Mouse (Mus musculus) activated CD4-positive, CD25-positive, alpha-beta regulatory T cell, adult 4 months (primary cell): ENCODE data around the gene 1110065P20Rik. TPM values are rescaled to one million over a fixed set of nuclear protein-coding genes. Genes with fewer than 3 reads are reported as not detected.
A peak's percentile ranks its signal among the peaks of the same experiment; 100 is the strongest.

ENCODE experiments used
- ATAC-seq: one replicate; pipeline ENCODE4 v1.8.0; 2017
- polyA plus RNA-seq, 2 experiments: library from polyadenylated mRNA; unstranded; fragments of 100-300 nt; shearing (Covaris generic); gene quantifications; one replicate each; pipeline ENCODE4 v1.2.1; 2017

Gene 1110065P20Rik
- polyA plus RNA-seq, 2 experiments from 2014 or later = 3.9 to 8.0 TPM

DNA sequence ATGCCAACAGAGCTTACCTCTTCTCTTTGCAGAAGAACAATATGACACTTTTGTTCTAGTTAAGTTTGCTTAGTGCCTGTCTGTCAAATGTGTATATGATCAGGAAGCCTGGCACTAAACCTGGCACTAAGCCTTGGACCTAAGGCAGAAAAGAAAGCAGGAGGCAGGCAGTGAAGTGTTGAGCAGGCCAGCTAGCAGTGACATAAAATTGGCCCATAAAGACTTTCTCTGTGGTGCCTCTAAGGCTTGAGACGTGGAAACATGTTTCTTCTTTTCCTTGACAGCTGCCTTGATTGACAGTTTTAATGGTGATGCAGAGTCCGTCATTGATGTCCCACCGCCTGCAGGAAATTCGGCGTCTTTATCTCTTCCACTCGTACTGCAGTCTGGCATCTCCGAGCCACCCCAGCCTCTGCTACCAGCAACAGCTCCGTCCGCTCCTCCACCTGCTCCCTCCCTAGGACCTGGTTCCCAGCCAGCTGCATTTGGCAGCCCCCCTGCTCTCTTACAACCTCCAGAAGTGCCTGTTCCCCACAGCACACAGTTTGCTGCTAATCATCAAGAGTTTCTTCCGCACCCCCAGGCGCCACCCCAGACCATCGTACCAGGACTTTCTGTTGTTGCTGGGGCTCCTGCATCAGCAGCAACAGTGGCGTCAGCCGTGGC, 12.8 kb downstream of the 1110065P20Rik start:
- ATAC-seq = no peak

DNA sequence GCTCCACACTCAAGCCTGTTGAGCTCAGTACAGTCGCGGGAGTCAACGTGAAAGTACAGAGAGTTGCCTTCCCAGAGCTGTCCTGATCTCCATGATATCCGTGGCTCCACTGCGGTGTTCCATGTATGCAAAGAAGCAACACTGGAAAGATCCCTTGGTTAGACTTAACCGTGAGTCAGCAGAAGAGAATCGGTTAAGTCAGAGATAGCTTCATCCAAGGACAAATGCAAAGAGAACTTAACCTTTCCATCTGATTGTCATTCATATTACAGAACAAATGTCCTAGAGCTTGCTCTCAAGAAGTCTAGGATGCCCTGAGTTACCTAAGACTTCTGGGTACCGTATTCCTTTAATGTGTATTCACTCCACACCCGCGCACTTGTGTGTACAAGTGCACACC, 18.2 kb downstream of the 1110065P20Rik start:
- no peak for ATAC-seq

DNA sequence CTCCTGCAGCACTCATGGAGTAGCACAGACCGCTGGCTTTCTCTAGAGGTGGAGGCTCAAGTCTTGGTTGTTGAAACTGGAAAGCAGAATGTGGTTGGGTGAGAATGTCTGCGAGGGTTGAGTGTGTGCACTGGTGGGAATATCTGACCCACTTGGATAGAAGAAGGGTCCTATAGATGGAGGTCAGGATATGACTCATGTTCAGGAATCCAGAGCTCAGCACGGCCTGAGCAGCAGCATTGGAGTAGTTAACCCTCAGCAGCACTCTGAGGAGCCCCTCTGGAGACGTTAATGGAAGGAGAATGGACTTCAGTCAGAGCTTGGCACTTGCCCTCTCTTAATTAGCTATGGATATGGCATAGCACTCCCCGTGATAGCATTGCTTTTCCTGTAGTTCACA, 21.3 kb downstream of the 1110065P20Rik start:
- ATAC-seq = no peak

DNA sequence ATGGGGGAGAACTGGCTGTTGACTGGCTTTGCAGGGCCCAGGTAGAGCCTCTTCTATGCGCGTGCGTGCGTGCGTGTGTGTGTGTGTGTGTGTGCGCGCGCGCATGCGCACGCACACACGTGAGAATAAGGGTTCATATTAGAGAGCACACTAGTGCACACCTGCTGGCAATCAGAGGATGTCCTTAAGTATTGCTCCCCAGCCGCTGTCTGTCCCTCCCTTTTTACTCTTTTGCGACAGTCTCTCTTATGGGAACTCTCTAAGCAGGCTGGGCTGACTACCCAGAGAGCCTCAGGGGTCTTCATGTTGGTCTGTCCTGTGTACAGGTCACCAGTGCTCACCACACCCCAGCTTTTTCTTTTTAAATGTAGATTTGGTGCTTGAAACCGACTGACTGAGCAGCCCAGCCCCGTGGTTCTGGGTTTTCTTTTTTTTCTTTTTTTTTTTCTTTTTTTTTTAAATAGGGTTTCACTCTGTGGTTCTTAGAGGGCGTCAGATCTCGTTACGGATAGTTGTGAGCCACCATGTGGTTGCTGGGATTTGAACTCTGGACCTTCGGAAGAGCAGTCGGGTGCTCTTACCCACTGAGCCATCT, 25.5 kb downstream of the 1110065P20Rik start:
- no peak for ATAC-seq

- no peak for ATAC-seq
Observed at GRCm38 (mm10) chr4:124824967-124825366, 26.0 kb downstream of the 1110065P20Rik start.

GRCm38 (mm10) chr4:124818832-124819231, 32.2 kb downstream of the 1110065P20Rik start:
- ATAC-seq = no peak

DNA sequence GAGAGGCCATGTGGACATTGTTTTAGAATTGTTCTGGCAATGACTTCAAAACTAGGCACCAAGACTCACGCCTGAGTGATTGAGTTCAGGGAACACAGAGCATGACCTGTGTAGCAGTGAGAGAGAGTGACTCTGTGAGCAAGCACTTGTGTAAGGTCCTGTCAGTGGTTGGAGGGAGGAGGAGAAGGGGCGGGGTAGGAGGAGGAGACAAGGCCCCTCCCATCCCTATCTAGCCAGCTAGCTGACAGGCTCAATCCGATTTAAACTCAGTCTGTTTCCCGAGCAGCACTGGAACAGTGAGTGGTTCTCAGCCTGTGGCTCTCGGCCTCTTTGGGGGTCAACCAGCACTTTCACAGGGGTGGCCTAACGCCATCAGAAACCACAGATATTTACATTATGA, 33.2 kb downstream of the 1110065P20Rik start:
- no peak for ATAC-seq

DNA sequence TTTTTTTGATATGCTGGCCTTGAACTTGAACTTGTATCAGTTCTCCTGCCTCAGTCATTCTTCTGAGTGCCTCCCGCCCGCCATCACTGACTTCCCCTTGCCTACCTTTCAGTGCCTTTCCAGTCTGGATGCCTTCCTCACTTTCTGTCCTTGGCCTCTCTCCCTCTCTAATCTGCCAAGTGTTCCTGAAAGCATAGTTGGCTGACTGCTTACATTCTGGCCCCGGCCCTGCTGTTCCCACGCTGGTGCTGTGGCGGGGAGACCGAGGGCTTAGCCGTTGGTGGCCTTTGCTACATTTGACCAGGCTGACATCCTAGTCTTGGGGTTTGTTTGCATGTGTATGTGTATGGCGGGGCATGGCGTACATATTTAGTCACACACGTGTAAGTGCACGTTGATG, 35.1 kb downstream of the 1110065P20Rik start:
- no peak for ATAC-seq

DNA sequence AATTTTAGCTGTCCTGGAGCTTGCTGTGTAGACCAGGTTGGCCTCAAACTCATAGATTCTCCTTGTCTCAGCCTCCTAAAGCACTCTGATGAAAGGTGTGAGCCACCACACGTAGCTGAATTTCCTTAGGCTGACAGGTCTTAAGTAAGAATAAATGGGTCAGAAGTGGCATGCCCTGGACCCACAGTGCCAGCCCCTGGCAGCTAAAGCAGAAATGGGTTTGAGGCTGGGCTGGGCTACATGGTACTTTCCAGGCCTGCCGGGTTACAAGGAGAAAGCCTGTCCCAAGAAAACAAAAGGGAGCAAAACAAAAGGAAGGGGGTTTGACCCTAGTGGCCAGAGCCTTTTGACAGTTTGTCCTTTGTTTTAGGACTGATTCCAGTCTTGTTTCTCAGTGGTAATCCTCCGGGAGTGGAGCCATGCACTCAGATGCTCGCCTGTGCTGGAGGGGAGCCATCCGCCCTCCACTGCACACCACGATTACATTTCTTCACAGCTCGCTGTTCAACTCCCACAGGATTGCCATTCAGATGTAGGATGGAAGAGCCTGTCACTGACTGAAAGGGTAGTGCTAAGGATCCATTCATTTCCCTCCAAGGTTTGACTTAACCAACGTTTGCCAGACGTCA, 39.5 kb downstream of the 1110065P20Rik start:
- no peak for ATAC-seq

DNA sequence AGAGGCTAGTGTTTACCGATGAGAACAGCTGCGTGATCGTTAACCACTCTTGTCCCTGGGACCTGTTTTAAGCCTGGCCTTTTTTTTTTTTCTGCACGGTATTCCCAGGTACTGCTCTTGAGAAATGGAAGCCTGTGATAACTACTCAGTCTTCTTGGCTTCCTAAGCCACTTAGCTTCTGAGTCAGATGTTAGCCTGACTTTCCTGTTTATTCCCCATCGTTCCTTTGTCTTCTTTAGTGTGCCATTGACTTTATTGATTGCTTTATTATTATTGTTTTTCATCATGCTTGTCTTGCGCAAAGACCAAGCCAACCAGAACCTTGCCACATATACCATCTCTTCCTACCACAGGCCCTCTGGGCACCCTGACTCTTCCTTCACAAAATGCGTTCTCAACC, 40.9 kb downstream of the 1110065P20Rik start:
- ATAC-seq = no peak

GRCm38 (mm10) chr4:124809136-124809883, 41.7 kb downstream of the 1110065P20Rik start:
- ATAC-seq = no peak

GRCm38 (mm10) chr4:124808511-124808910, 42.5 kb downstream of the 1110065P20Rik start:
- no peak for ATAC-seq

- ATAC-seq = no peak
Observed at GRCm38 (mm10) chr4:124803406-124803805, 47.6 kb downstream of the 1110065P20Rik start.

DNA sequence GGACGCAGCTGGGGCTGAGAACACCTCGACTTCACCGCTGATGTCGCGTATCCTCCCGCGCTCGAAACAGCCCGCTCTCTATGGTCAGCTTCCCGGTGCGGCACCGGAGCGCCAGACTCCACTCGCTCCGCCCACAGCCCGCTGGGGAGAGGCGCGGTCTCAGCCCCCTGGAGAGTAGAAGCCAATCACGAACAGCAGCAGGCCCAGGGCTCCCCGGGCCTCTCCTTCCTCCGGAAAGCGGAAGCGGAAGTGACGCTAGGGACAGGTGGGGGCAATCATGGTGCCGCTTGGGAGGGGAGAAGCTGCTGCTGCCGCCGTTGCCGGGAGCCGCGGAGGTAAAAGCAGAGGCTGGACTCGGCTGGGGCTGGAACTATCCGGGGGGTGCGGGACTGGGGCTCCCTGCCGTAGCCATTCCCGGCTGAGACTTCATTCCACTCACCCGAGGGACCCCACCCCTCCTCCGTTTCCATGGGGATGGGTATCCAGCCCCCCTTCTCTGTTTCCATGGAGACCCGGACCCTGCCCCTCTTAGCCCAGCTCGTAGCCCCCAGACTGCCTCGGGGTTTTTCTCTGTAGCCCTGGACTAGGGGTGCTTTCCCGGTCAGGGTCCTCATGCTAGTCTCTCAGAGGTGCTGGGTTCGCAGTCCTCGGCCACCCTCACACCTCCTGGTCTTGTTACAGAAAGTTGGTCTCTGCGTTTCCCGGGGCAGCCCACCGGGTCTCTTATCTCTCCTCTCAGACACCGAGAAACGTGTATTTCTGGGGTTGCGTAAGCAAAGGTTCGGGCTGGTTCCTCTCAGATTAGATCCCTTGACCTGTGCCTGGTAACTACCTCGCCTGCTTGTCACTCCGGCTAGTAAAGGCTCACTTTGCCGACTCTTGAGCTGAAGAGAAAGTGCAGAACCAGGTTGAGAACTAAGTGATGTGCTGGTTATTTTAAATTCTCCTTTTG, 48.4 kb downstream of the 1110065P20Rik start:
- ATAC-seq = peak; percentile 99

- ATAC-seq = peak; percentile 50
Observed at GRCm38 (mm10) chr4:124801552-124802308, 49.3 kb downstream of the 1110065P20Rik start, which contains the start of gene Mtf1. Gene Mtf1 (plus strand): TSS chr4:124802104.

Other genes starting within 250 kb of the 1110065P20Rik start
- gene 3100002H09Rik, start 240.4 kb downstream of the 1110065P20Rik start, polyA plus RNA-seq = not detected
- gene Pou3f1, start 194.4 kb downstream of the 1110065P20Rik start, polyA plus RNA-seq = not detected
- 10 to 100 TPM; 80.9 to 85.9 TPM for gene Utp11, start 157.6 kb downstream of the 1110065P20Rik start, polyA plus RNA-seq
- gene Fhl3, start 150.5 kb downstream of the 1110065P20Rik start, polyA plus RNA-seq = 10 to 100 TPM in 1 of 2 experiments, 1 to 10 TPM in 1; 7.2 to 14.7 TPM
- 100 to 1,000 TPM; 108 to 125 TPM for gene Sf3a3, start 136.4 kb downstream of the 1110065P20Rik start, polyA plus RNA-seq
- 10 to 100 TPM; 80.2 to 94.1 TPM for gene Inpp5b, start 109.3 kb downstream of the 1110065P20Rik start, polyA plus RNA-seq
- gene Mtf1, start 49.1 kb downstream of the 1110065P20Rik start, polyA plus RNA-seq = 10 to 100 TPM; 14.2 to 18.5 TPM
- 1 to 10 TPM; 4.4 to 6.2 TPM for gene Yrdc, start 517 bp downstream of the 1110065P20Rik start, polyA plus RNA-seq
- gene Maneal, start 11.0 kb upstream of the 1110065P20Rik start, polyA plus RNA-seq = under 1 TPM; 0.17 to 0.20 TPM
- gene Epha10, start 29.7 kb upstream of the 1110065P20Rik start, polyA plus RNA-seq = under 1 TPM in 1 of 2 experiments, not detected in 1; 0.30 TPM
- 1 to 10 TPM; 6.9 to 8.9 TPM for gene 9930104L06Rik, start 85.9 kb upstream of the 1110065P20Rik start, polyA plus RNA-seq
- 10 to 100 TPM; 43.8 to 61.4 TPM for gene Cdca8, start 88.1 kb upstream of the 1110065P20Rik start, polyA plus RNA-seq
- not detected for gene Rspo1, start 135.2 kb upstream of the 1110065P20Rik start, polyA plus RNA-seq
- gene Gnl2, start 165.4 kb upstream of the 1110065P20Rik start, polyA plus RNA-seq = 10 to 100 TPM; 60.7 to 68.3 TPM
- gene Dnali1, start 214.5 kb upstream of the 1110065P20Rik start, polyA plus RNA-seq = not detected
- 10 to 100 TPM in 1 of 2 experiments, 1 to 10 TPM in 1; 8.2 to 10.6 TPM for gene Snip1, start 215.5 kb upstream of the 1110065P20Rik start, polyA plus RNA-seq
- gene Meaf6, start 233.9 kb upstream of the 1110065P20Rik start, polyA plus RNA-seq = 10 to 100 TPM; 62.6 to 68.1 TPM